Mouse (Mus musculus) cerebellum, adult 9-10 months (tissue): ENCODE data around the gene Tmprss9.

Source experiments
- DNase-seq: peaks from one replicate; pipeline ENCODE4 v3.0.0; 2022

Gene Tmprss9

GRCm38 (mm10) chr10:80895697-80896096 is 24.0 kb downstream of the Tmprss9 start:
- DNase-seq: peak; percentile 45

- DNase-seq: peak; percentile 48
Measured at GRCm38 (mm10) chr10:80896581-80897485, 25.2 kb downstream of the Tmprss9 start.

GRCm38 (mm10) chr10:80897861-80898510 is 26.3 kb downstream of the Tmprss9 start:
- DNase-seq: peak; percentile 50

DNA sequence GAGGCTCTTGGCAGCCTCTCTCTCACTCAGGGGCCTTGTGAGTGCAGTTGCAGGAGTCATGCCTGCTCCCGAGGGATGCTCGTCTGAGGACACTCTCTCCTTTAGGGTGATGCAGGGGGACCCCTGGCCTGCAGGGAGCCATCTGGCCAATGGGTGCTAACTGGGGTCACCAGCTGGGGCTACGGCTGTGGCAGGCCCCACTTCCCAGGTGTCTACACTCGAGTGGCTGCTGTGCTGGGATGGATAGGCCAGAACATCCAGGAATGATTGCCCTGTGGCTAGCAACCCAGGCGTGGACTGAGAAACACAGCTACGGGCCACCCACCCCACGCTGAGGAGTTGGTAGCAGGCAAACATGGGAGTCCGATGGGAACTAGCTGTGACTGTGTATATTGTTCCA is 27.4 kb downstream of the Tmprss9 start:
- DNase-seq: peak; percentile 65

DNA sequence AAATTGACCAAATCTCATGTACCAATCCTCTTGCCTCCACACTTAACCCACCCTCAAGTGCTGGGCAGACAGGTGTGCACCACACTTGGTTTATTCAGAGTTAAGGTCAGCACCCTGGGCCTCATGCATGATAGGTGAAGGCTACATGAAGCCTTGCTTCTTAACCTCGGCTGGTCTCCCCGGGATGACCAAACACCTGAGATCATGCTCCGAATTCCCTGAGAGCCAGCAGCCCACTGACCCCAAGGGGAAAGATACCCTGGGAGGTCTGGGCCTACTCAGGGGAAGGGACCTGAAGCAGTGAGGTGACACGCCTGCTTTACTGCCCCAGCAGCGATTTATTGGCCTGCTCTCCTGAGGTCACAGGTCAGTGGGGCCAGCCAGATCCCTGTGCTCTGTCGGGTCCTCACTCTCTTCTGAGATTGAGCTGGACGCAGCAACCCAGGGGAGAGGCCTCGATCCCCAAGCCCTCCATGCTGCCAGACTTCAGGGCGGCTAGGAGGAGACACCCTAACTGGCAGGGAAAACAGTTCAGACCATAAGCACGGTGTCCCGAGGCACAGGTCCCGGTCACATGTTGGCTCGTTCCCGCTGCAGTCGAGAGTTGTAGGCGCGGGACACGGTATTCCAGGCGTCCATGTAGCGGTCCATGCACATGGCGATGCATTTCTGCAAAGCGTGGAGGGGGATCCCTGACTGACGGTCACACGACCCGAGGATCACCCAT is 28.1 kb downstream of the Tmprss9 start:
- peak; percentile 73 for DNase-seq

DNA sequence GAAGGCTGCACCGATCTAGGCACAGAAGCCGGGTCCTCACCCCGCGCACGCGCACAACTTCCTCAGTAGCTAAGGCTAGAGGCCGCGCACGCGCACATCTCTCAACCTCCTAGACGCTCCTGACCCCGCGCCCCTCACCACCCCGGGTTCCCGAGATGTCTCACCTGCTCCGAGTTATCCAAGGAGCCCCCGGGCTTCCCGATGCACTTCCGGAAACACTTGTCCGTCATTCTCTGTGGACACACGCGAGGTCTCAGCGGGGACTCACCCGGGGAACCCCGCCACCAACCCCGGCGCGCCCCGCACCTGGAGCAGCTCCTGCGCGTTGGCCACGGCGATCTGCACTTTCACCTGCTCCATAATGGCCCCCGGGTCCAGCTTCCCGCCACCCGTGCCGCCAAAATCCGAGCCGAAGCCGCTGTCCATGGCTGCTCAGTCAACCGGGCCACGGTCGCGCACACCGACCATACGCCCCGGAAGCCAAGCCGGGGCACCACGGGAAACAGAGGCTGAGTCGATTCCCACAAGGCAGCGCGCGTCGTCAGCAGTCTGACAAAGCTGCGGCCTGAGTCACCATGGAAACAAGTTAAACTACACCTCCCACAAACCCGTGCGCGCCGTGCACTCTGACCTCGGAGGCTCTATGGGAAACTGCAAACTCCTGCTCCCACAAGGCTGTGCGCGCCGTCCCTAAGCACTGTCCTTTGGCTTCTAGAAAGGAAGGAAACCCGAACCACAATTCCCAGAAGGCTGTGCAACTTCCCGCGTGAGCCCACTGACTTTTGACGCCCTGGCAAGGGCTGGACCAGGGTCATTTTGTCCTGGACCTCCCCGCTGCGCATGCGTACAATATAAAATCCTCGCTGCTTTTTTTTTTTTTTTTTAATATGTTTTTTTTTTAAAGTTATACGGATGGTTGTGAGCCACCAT is 28.9 kb downstream of the Tmprss9 start, which contains the start of gene Timm13:
Gene Timm13, minus strand, starts transcription at position 652 of the 930 bp plus-strand sequence.
- peak; percentile 99 for DNase-seq

GRCm38 (mm10) chr10:80901409-80902272 is 30.0 kb downstream of the Tmprss9 start:
- peak; percentile 63 for DNase-seq

DNA sequence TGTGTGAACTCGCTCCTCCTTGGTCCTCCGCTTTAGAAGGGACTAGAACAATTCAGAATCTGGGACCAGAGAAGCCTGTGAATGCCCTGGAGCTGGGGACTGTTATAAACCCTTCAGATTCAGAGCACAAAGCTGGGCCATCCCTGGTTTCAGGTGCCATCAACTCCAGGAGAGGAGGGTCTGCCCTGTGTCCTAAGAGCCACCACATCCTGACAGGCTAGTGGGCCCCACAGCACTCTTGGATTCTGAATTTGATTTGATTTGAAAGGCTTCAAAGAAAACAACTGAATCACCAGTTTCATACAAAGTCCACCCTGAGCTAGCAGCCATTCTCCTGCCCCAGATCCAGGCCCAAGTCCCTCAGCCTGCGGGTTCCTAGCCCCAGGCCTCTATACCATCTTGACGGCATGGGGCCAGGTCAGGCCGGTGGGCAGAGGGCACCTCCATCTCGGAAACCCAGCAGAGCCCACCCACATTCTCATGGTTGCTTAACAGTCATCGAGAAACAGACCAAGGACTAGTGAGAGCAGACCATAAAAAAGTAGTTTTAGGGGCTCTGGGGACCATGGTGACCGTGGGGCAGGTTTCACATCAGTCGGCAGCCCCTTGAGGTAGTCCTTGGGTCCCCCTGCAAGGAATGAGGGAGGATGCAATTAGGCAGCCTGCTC is 30.8 kb downstream of the Tmprss9 start:
- DNase-seq: peak; percentile 55

GRCm38 (mm10) chr10:80903282-80903681 is 31.6 kb downstream of the Tmprss9 start:
- DNase-seq: no peak

DNA sequence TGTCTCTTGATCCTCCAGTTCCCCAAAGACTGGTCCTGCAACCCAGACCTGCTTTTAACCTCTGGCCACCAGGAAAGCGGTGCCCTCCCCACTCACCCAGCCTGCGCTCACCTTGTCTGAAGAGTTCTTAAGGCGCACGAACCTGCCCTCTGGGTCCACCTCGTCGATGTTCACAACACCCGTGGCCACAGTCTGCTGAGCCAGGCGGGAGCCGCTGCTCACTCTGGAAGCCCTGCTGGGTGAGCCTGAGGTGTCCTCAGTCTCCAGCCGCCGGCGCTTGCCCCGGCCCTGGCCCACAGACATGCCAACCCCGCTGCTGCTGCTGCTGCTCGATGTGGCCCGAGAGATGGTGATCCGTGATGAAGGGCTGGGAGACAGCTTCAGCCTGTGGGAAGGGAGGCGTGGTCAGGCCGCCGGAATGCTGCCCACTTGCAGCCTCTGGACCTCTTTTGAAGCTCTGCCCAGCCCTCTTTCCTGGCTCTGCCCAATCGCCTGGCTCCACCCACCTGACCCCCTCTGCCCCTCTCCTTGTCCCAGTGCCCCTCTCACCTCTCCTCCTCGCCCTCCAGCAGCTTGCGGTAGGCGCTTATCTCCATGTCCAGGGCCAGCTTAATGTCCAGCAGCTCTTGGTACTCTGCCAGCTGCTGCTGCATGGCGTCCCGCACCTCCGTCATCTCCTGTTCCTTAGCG is 32.5 kb downstream of the Tmprss9 start:
- no peak for DNase-seq

- DNase-seq: no peak
Measured at GRCm38 (mm10) chr10:80904709-80905108, 33.1 kb downstream of the Tmprss9 start.

GRCm38 (mm10) chr10:80909375-80910162 is 37.9 kb downstream of the Tmprss9 start:
- no peak for DNase-seq

DNA sequence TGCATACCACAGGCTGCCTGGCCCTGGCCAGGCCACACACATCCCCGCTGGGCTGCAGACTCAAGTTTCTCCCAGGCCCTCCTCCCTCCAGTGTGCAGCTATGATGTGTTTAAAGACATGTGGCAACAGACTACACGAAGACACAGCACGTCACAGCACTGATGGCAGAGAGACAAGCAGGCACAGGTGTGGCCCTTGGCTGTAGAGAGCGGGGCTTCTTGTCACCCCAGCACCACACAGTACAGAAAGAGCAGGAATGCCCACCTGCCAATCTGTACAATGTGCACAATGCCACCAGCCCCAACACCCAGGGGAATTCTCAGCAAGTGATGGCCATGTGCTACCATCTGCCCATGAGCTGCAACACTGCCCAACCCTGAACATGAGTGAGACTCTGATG is 39.7 kb downstream of the Tmprss9 start:
- DNase-seq: no peak

GRCm38 (mm10) chr10:80911891-80912290 is 40.2 kb downstream of the Tmprss9 start:
- no peak for DNase-seq

- DNase-seq: no peak
Measured at GRCm38 (mm10) chr10:80913364-80914011, 41.8 kb downstream of the Tmprss9 start.

DNA sequence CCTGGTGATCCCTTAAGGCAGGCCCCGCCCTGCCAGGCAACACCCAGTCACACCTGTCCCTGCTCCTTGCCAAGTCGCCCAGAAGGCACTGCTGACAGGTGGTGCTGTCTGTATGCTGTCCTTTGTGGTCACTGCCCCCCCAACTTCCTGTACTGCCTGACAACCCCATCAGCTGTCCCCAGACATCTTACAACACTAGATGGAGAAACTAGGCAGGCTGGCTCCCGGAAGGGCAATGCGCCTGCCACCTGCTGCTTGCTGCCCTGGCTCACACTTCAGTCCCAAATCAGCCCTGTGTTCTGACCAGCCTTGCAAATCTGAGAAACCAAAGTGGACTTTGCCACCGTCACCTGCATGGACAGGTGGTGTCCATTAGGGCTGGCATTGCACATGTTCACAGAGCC is 42.6 kb downstream of the Tmprss9 start:
- peak; percentile 92 for DNase-seq

GRCm38 (mm10) chr10:80915260-80915659 is 43.6 kb downstream of the Tmprss9 start:
- no peak for DNase-seq

DNA sequence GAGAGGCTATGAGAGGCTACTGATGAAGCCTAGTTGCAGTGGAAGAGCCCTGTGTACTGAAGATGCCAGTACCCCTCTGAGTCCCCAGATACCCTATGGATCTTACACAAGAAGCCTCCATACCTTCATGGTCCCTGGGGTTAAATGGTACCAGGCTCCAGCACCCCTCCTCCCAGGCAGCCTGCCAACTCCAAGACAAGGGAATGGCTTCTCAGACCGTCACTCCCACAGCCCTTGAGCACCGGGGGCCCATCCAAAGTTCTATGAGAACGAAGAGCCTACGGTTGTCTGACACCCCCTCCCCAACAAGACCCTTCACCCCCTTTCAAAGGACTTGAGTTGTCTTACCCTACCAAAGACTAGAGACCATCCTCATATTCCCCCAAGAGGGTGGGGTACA is 44.1 kb downstream of the Tmprss9 start:
- DNase-seq: peak; percentile 63
